Mouse (Mus musculus): ENCODE measurements around the gene Cers1.

Cers1 gene

DNA sequence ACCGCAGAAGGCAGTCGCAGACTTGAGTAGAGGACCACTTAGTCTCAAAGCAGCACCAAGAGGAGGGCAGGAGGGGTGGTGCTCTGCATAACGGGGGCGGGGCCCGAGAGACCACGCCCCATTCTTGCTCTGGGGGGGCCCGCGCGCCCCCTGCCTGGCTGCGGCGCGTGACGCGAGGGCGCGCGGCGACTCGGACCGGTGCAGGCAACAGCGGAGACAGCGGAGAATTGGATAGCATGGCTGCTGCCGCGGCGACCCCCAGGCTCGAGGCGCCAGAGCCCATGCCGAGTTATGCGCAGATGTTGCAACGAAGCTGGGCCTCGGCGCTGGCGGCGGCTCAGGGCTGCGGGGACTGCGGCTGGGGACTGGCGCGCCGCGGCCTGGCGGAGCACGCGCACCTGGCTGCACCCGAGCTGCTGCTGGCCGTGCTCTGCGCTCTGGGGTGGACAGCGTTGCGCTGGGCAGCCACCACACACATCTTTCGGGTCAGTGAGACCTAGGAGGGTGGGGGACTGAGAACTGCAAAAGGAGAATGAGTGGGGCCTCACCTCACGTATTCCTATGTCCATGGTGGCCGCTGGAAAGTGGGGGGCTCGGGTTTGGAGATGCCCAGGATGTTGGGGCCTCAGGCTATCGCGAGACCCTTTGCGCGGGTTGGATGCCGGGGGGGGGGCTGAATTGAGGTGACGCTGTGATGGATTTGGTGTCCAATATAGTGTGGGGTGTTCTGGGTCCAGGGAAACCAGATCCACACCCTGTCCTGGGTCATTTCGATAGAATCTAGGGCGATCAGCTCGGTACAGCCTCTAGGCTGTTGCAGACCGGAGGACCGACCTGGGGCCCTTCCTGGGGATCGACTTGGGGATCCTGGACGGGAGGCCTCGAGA lies at the start of gene Cers1:
TSS of gene Cers1 (plus strand) at position 152 of the 887 bp plus-strand sequence.
- peak; percentile 82 for DNase-seq (ENCODE audit: low spot score)

DNA sequence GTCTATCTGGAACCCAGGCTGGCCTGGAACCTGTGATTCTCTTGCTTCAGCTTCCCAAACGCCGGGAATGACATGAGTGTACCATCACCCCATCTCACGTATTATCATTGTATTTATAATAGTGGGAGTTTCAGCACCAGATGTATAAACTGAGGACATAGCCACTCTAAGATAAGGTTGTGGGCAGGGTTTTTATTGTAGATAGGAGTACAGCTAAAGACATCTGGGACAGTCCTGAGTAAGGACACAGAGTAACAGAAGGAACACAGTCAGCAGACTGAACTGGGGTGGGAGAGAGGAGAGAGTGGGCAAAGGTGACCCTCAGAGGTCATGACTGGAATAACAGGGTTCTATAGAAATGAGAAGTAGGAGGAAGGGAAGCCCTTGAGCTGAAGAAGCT lies 47.9 kb upstream of the Cers1 start:
- no peak for DNase-seq (ENCODE audit: low spot score)

DNA sequence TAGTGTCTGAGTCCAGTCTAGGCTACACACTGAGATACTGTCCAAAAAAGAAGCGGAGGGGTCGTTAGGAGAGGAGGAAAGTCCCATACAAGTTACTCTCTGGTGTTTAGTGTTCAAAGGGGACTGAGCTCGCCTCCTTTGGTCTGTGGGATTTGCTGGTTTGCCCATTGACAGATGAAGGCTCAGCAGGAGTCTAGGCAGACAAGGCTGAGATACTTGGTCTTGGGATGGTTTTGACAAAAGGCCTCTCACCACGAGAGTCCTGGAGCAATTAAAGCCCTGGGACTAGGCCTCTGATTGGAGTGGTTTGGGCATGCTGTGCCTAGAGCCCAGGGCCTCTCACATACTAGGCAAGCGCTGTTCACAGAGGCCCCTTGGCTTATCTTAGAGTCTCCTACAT lies 47.3 kb upstream of the Cers1 start:
- DNase-seq (ENCODE audit: low spot score) = no peak

DNA sequence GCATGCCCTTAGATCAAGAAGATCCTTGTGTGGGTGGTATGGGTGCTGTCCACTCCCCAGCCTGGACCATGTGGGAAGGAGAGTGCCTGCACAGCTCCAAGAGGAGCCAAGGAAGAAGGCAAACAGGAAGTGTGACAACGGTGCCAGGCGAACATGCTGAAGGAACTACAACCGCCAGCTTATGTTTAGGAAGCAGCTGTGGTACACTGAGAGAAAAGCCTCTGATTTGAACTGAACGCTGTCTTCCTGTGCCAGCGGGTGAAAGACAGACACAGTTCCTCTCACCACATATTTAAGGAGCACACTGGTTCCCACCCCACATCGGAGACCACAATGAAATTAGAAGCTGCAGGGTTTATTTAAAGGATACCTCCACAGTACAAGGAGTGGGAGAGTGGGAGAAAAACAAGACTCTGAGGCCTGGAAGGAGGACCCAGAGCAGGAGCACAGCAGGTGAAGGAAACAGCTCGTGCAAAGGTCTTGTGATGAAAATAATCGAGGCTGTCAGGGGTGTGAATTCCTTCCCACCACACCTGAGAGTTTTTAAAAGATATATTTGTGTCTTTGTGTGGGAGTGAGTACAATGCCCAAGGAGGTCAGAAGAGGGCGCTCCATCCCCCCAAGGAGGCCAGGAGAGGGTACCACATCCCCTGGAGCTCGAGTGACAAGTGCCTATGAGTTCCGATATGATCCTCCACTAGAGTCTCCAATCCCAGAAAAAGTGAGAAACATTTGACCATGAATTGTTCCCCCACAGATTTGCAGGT lies 46.6 kb upstream of the Cers1 start:
- peak; percentile 67 for DNase-seq (ENCODE audit: low spot score)

DNA sequence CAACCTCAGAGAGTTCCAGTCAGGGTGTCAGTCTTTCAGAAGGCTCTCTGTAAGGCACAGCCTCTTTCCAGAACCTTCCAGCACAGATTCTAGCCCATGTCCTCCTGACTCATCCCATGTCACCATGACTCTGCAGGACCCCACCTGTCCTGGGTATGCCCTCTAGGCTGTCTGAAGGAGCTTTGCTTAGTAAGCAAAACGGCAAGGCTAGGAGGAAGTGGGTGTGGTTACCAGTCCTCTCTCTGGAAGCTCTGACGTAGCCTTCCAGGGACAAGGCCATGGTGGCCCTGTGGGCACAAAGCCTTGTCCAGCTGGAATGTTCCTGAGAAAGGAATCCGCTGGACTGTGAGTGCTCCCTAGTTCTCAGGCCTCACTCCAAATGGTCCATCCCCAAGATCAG lies 42.6 kb upstream of the Cers1 start:
- no peak for DNase-seq (ENCODE audit: low spot score)

DNA sequence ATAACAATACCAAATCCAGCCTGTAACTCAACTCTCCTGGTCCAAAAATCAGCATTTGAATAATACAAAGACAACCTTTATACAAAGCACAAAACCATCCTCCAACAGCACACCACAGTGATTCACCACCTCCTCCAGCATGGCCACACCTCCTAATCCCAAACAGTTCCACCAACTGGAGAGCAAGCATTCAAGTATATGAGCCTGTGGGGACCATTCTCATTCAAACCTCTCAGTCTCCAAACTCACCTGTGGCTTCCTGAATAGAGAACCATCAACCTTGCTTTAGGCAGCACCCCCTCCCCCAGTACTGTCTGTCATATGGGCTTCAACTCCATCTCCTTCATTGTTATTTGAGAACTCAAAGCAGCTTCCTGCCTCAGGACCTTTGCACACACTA lies 41.2 kb upstream of the Cers1 start:
- DNase-seq (ENCODE audit: low spot score) = no peak

DNA sequence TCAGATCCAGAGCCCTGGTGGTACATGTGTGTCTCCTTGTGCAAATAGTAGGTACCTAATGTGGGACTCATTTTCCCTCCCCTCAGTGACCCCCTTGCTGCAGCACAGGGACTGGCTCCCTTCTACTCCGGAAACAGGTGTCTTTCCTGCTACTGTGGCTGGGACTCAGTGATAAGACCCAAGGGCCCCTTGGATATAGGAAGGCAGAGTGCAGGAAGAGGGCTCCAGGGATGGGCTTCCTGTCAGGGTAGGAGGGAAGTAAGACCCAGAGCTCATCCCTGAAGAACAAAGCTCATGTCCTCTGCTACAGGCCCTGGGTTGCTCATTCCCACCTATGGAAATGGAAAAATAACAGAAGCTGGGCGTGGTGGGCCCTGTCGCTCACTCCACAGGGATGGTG lies 39.1 kb upstream of the Cers1 start:
- no peak for DNase-seq (ENCODE audit: low spot score)

DNA sequence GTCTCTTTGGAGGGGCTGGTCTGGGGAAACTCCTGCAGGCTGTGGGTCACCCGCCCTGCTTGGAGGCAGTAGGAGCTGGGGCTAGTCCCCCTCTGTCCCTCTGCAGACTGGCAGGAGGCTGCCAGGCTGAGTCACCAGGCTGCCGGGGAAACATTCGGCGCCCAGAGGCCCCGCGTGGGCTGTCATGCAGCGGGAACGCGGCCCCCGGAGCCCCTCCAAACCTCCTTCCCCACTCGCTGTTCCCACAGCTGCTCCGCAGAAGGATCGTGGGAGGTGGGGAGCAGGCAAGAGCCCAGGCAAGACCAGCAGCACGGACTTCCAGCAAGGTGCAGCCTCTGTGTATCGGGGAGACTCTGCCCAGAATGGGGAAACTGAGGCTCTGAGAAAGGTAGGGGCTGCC lies 37.4 kb upstream of the Cers1 start:
- DNase-seq (ENCODE audit: low spot score) = no peak

DNA sequence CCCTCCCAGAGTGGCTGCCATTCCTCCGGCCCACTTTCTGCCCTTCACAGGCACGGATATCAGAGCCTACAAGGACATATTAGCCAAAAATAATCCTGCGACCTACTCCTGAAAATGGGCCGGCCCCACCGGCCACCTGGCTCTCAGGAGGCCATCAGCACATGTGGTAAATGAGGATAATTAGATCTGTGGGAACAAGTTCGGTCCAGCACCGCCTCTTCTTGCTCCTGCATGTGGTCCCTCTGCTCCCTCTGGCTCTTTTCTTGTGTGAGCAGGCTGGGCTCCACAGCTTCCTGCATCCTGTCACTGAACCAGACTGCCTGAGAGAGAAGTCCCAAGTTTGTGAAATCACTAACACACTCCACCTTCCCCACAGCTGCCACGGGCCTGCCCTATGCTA lies 36.3 kb upstream of the Cers1 start:
- DNase-seq (ENCODE audit: low spot score) = no peak

DNA sequence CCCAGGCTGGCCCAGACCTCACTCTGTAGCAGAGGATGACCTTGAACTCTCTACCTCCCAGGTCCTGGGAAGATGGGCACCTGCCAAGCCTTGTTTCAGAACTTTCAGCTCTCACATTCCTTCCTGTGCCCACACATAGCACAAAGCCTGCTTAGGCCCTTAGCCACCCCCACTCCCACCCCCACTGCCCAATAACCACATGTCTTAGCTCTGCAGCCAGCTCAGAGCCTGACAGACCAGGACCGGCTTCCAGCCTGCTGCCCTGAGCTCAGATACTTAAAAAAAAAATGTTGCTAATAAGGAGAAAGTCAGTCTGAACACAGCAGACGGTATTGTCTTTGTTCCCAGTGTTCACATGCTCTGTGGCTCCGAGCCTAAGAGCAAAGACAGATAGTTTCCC lies 34.6 kb upstream of the Cers1 start:
- DNase-seq (ENCODE audit: low spot score) = peak; percentile 83

DNA sequence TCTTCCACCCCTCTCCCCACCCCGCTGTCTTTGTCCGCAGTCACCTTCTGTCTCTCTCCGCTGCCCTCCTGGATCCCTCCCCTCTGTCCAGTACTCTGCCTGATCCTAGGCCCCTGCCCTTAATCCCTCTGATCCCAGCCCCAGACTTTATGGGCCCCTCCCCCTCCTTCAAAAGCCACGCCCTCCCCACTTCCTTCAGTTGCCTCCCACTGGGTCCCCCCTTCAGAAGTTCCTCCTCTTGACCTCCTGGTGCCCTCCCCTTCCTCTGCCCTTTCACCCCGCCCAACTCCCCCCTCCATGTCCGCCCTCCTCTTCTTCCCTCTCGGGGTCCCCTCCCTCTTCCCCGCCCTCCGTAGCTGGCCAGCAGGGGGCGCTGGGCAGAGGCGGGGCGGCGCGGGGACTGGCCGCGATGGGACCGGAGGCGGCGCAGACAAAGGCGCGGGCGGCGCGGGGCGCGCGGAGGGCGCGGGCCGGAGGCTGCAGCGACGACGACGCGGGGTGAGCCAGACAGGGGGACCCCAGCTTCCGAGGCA lies 32.9 kb upstream of the Cers1 start, which contains the start of gene Homer3:
TSS of gene Homer3 (plus strand) at position 225 of the 533 bp plus-strand sequence.
- peak; percentile 95 for DNase-seq (ENCODE audit: low spot score)

DNA sequence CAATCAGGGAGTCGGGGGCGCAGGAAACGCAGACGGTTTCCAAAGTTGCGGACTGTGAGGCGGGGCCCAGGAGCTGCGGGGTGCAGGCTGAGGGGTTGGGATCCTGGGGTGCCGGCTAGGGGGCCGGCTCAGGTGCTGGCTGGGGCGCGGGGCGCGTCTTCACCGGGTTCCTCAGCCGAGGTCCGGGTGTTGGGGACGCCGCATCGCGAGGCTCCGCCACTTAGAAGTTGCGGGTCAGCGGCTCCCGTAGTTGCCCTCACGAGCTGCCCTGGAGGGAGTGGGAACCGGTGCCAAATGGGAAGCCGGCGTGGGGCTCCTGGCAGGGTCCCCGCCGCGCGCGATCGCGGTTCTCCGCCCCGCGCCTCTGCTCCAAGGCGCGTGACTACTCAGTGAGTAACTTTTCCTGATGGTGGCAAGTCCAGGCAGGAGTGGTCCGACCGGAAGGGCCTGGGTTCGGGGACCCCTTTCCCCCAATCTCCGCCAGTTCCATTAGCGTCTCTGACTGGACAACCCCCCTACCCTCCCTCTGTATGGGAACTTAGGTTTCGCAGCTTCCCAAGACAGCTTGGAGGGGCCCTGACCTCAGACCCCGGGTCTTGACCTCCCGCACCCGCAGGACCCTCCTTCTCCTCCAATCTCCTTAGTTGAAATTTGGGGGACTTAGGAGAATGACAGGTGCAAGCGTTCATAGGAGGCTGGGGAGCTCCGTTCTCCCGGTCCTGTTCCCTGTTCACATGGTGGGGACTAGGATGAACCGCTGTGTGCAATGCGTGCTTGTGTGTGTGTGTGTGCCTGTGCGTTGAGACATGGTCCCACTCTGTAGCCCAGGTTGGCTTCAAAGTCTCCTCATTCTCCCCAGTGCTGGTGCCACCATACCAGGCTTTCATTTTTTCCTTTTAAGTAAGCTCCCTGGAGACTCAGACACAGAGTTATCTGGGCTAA lies 32.2 kb upstream of the Cers1 start:
- peak; percentile 64 for DNase-seq (ENCODE audit: low spot score)

DNA sequence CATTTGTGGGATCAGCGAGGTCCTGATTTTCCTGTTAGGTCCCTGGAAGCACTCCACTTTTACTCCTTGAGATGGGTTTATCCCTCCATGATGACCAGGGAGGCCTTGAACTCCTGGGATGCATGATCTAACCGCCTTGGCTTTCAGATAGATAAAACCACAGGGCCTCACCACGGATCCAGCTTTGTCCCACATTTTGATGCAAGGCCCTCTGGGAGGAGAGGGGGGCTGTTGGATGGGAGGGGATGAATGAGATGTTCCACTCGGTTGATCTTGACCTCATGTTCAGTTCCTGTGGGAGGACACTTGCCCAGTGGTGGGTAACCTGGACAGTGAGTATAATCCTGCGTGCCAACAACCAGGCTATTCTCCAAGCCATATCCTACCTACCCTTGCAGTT lies 31.2 kb upstream of the Cers1 start:
- no peak for DNase-seq (ENCODE audit: low spot score)

DNA sequence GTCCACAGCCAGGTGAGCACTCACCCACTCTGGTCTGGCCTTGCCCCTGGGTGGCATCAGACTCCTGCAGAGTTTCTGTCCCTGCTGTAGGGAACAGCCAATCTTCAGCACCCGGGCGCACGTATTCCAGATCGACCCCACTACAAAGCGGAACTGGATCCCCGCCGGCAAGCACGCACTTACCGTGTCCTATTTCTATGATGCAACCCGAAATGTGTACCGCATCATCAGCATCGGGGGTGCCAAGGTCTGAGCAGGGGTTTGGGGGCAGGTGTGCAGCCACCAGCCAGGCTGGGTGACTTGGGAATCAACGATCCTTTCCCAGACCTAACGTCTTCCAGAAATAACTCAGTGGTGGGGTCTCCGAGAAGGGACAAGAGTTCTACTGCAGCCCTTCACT lies 30.3 kb upstream of the Cers1 start:
- DNase-seq (ENCODE audit: low spot score) = no peak

DNA sequence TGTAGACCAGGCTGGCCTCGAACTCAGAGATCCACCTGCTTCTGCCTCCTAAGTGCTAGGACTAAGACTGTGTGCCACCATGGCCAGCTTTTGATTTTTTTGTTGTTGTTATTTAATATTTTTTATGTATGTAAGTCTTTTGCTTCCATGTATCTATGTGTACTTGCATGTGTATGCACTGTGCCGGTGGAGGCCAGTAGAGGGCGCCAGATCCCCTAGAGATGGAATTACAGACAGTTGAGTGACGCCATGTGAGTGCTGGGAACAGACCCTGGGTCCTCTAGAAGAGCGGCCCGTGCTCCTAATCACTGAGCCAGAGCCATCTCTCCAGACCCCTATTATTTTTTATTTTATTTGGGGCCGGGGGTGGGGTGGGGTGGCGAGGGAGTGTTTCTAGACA lies 28.8 kb upstream of the Cers1 start:
- DNase-seq (ENCODE audit: low spot score) = peak; percentile 61

DNA sequence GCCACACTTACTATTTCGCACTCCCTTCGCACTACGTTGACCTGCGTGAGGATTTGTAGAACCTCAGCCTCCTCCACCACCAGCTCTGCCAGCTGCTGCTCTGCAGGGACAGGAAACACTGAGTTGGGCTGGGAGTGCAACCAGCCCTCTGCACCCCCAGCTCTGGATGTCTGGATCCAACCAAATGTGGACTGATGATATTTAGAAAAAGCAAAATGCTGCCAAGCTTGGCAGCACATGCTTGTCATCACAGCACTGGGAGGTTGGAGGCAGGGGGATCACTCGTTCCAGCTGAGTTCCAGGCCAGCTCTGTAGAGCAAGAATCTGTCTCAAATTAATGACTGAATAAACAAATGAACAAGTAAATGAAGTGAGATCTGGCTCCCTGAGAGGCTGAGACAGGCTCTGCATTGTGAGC lies 21.6 kb upstream of the Cers1 start:
- DNase-seq (ENCODE audit: low spot score) = no peak

DNA sequence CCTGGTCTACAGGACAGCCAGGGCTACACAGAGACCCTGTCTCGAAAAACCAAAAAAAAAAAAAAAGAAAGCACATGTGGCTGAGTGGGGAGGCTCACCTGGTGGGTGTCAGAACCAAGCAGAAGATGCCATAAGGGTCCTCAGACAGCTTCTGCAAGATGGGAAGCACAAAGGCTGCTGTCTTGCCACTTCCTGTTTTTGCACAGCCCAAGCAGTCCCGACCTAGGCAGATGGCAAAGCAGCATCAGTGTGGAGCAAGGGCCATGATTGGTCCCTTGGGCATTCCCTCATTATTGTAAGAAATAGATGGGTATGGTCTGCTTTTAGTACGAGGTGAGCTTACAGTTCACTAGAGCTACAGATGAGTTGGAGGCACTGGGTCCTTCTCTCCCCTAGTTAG lies 14.7 kb upstream of the Cers1 start:
- no peak for DNase-seq (ENCODE audit: low spot score)

DNA sequence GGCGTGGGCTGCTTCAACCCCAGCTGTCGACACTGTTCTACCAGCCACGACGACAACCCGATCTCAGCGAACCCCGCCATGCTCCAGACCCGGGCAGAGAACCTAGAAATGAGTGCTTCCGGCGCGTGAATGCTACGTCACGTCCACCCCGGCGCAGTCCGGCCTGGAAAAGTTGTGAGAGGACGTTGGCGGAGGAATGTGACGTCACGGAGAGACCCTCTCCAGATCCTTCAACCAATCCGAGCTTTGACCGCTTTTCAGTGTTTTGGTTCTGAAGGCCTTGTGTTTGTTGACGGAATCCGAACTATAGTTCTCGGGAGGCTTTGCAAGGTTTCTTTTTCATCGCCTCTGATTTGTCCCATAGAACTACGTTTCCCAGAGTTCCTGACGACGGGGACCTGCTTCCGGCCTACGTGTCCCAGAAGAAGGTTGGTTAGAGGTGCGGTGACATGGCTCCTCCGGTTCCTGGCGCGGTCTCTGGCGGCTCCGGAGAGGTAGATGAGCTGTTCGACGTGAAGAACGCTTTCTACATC lies 13.2 kb upstream of the Cers1 start, which contains the start of the genes Ddx49 and Cope:
TSS of gene Ddx49 (minus strand) at position 132 of the 533 bp plus-strand sequence.
TSS of gene Cope (plus strand) at position 161 of the 533 bp plus-strand sequence.
- DNase-seq (ENCODE audit: low spot score) = peak; percentile 93

DNA sequence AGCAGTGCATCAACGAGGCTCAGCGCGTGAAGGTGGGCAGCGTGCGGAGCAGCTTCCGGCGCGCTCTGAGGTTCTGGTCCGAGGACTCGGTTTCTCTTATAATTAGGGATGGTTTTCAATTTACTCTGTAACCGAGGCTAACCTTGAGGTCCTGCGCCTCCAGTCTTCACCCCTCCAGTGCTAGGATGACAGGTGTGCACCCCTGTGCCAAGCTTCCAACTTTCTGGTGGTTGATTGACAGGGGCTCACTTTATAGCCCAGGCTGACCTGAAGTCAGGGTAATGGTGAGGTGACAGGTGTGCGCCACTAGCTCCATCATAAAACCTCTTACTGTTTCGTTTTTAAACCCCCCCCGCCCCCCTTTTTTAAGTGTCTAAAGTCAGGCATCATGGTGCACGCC lies 12.7 kb upstream of the Cers1 start:
- DNase-seq (ENCODE audit: low spot score) = no peak

DNA sequence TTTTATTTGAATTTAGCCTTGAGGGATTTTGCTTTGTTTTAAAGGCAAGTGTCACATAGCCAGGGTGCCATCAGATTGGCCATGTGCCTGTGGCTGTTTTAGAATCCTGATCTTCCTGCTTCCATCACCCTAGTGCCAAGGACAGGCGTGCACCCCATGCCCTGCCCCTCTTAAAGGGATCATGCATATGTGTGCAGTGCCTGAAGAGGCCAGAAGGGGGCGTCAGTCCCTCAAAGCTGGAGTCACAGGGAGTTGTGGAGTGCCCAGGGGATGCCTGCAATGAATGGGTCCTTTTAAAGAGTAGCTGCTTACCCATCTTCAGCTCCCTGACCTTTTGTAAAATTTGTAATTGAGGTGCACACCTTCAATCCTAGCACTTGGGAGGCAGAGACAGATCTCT lies 6.3 kb upstream of the Cers1 start:
- peak; percentile 67 for DNase-seq (ENCODE audit: low spot score)

DNA sequence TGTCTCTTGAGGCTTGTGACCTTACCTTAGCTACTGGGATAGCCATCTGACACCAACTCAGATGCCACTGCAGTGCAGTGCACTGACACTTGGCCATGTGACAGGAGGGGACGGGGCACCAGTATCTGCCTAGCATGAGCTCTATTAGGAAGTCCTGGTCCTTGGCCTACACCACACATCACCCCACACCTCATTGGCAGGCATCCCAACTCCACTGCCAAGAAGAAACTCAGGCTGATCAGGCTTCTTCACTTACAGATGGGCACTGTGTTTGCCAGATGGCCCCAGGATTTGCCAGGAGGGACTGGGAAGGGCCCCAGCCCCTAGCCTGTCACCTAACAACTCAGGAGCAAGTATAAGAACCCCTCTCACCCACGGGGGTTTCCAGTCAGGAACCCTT lies 2.2 kb upstream of the Cers1 start:
- DNase-seq (ENCODE audit: low spot score) = no peak

Data from testis, postnatal 10 days (tissue).